Mouse (Mus musculus) heart, embryonic 13.5 days (tissue): ENCODE measurements around the gene 4930550C14Rik. TPM values are rescaled to one million over a fixed set of nuclear protein-coding genes. Genes with fewer than 3 reads are reported as not detected.

Experiments used
- ATAC-seq: fragments of 200-750 bp; cut with Nextera tagmentation; 2 replicates; pipeline ENCODE4 v1.8.0; 2017; ENCODE audit warnings: moderate TSS enrichment; ENCODE audit not compliant: insufficient number of reproducible peaks, low FRiP score, low TSS enrichment; ENCODE audit errors: extremely low read depth
- H3K27ac ChIP-seq: fragments of 300-500 bp; sonication (generic); replicated peaks from 2 replicates; pipeline ENCODE4 v1.5.1; 2015; ENCODE audit warnings: moderate library complexity, mild to moderate bottlenecking, inconsistent platforms
- H3K27me3 ChIP-seq: fragments of 300-500 bp; sonication (generic); replicated peaks from 2 replicates; pipeline ENCODE4 v1.6.1; 2015; ENCODE audit warnings: mild to moderate bottlenecking, inconsistent platforms
- H3K36me3 ChIP-seq: fragments of 300-500 bp; sonication (generic); 2 replicates; pipeline ENCODE4 v1.6.1; 2015; ENCODE audit warnings: mild to moderate bottlenecking, inconsistent platforms
- H3K4me1 ChIP-seq: fragments of 300-500 bp; sonication (generic); 2 replicates; pipeline ENCODE4 v1.6.1; 2015; ENCODE audit warnings: inconsistent platforms
- H3K4me2 ChIP-seq: fragments of 300-500 bp; sonication (generic); 2 replicates; pipeline ENCODE4 v1.6.1; 2015; ENCODE audit warnings: inconsistent platforms, mild to moderate bottlenecking, moderate library complexity
- H3K4me3 ChIP-seq: fragments of 300-500 bp; sonication (generic); 2 replicates; pipeline ENCODE4 v1.5.1; 2015; ENCODE audit warnings: moderate library complexity, mild to moderate bottlenecking, inconsistent platforms
- H3K9ac ChIP-seq: fragments of 300-500 bp; sonication (generic); 2 replicates; pipeline ENCODE4 v1.6.1; 2015; ENCODE audit warnings: inconsistent platforms, mild to moderate bottlenecking, moderate library complexity
- H3K9me3 ChIP-seq: fragments of 300-500 bp; sonication (generic); 2 replicates; pipeline ENCODE4 v1.6.1; 2016; ENCODE audit warnings: inconsistent platforms
- WGBS: fragments of 180-500 bp; shearing (Covaris S2); methylation state at CpG from one replicate; pipeline ENCODE4 v1.1.7; 2015; ENCODE audit warnings: mixed read lengths; 5-methylcytosine and 5-hydroxymethylcytosine counted together
- polyA plus RNA-seq: library from polyadenylated mRNA; unstranded; fragments of >200 nt; fragmentation: Nextera tagmentation; extraction: Ambion mirVana; gene quantifications from 2 replicates; pipeline ENCODE4 v1.2.1, GENCODE M21; 2015

4930550C14Rik gene
- 0.36 and 0.41 TPM in 2 replicates for polyA plus RNA-seq

DNA sequence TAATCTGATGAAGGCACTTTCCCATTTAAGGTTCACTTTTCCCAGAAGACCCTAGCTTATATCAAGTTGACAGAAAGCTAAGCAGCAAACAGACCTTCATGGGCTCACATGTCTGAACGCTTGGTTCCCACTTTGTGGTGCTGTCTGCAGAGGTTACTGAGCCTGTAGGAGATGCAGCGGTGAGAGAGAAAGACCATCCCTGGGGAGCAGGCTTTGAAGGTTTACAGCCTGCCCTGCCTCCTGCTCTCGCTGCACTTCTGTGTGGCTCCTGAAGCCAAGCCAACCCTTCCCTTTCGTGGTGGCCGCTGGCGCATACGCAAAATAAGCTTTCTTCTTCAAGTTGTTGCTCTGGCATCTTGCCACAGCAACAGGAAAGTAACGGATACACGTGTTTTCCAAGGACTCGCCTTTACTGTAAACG is at the start of gene 4930550C14Rik:
Gene 4930550C14Rik, plus strand, starts transcription at position 35 of the 421 bp plus-strand sequence.
- H3K36me3 ChIP-seq, result peaks cover 11% of the 10 kb centered on the region
- peak within 1 kb of the TSS; percentile 61 for H3K4me2 ChIP-seq
- peak within 1 kb of the TSS; percentile 54; the same call in 1 of the 2 replicates for H3K27ac ChIP-seq
- H3K27me3 ChIP-seq, result no peaks in the 10 kb centered on the region
- no peak; the same call in 1 of the 2 replicates for ATAC-seq
- 21% methylated on average over 11 of the region's 11 CpGs for WGBS
- H3K9ac ChIP-seq, result peak within 1 kb of the TSS; percentile 65
- H3K4me3 ChIP-seq, result peak within 1 kb of the TSS; percentile 26
- no peaks in the 10 kb centered on the region for H3K9me3 ChIP-seq
- peaks cover 23% of the 10 kb centered on the region for H3K4me1 ChIP-seq

DNA sequence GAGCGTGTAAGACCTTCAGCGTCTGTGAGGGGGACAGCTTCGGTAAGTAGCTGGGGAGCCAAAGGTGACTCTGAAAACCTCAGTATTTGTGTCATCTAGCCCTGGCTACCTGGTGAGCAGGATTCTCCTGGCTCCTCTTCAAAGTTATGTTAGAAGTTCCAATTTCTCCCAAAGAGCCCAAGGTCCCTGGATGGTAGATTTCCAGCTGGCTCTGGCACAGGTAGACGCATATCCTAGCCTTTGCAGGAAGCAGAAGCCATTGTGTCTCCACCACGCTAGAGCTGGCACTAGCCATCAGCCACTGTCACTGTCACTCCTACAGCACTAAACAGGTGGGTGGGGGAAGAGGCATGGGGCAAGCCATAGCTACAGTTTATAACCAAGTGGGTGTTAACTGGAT is 49.0 kb upstream of the 4930550C14Rik start:
- no peaks in the 10 kb centered on the region for H3K27me3 ChIP-seq
- no peak overlapping the region for H3K27ac ChIP-seq
- H3K36me3 ChIP-seq, result no peaks in the 10 kb centered on the region
- WGBS, result 78% methylated on average over 5 of the region's 5 CpGs
- no peak overlapping the region for H3K4me2 ChIP-seq
- H3K9ac ChIP-seq, result no peak overlapping the region
- no peak for ATAC-seq
- H3K9me3 ChIP-seq, result no peaks in the 10 kb centered on the region; the same call in 1 of the 2 replicates
- H3K4me3 ChIP-seq, result no peak overlapping the region
- no peaks in the 10 kb centered on the region for H3K4me1 ChIP-seq

DNA sequence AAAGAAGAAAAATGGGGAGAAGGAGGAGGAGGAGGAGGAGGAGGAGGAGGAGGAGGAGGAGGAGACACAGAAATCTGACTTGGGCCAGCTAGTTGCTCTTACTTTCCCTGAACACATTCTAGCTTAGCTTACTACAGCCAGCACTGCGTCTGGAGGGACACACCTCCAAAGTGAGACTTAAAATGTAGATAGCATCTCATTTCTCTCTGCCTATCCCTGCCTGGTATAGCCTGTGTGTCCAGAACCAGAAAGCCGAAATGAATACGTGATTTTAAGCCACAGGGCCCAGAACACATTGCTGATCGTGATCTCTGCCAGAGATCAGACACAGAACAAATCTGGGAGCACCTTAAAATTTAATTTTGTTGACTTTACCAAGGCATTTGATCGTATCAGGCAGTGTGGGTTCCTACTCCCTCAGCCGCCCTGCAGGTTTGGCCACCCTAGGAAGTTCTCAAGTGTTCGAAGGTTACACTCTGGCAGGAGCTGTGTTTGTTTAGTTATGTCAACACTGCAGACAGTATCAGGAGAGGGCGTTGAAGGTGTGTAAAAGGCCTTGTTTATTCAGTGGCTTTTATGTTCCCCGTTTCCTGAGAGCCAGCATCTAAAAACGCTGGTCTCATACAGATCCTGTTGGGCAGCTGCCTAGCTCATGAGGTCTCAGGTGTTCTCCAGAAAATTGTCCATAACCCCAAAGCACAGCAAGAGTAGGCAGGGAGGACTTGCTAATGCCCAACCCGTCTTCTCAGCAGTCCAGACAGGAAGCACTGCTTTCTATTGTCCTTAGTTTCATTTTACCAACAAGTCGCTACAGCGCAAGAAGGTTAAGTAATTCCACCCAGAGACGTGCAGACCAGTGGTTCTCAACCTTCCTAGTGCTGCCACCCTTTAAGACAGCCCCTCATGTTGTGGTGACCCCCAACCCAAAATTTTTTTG is 45.6 kb upstream of the 4930550C14Rik start:
- H3K9ac ChIP-seq, result no peak overlapping the region
- H3K4me1 ChIP-seq, result no peaks in the 10 kb centered on the region
- no peak for ATAC-seq
- H3K36me3 ChIP-seq, result no peaks in the 10 kb centered on the region
- no peak overlapping the region for H3K4me3 ChIP-seq
- 41% methylated on average over 14 of the region's 14 CpGs for WGBS
- no peaks in the 10 kb centered on the region for H3K9me3 ChIP-seq
- no peaks in the 10 kb centered on the region for H3K27me3 ChIP-seq
- 0 out of 2 replicates have a peak overlapping the region, but pooled peaks have one; percentile 3 for H3K4me2 ChIP-seq
- no peak overlapping the region for H3K27ac ChIP-seq

DNA sequence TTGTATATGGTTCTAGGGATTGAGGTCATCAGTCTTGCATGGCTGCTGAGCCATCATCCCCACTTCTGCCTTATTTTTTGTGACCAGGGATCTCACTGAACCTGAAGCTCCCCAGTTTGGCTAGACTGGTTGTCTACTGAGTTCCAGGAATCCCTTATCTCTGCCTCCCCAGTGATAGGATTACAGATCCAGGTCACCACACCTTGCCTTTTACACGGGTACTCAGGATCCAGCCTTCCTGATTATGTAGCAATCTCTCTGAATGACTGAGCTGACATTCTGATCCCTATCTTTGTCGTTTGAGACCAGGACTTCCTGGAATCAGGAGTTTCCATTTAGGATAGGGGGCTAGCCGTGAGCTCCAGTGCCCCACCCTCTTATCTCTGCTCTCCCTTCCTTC is 30.8 kb upstream of the 4930550C14Rik start:
- H3K4me3 ChIP-seq, result no peak overlapping the region
- H3K9ac ChIP-seq, result no peak overlapping the region
- H3K9me3 ChIP-seq, result no peaks in the 10 kb centered on the region
- H3K4me2 ChIP-seq, result no peak overlapping the region
- no peaks in the 10 kb centered on the region for H3K27me3 ChIP-seq
- H3K4me1 ChIP-seq, result no peaks in the 10 kb centered on the region
- H3K27ac ChIP-seq, result no peak overlapping the region
- WGBS, result 35% methylated on average over 3 of the region's 3 CpGs
- H3K36me3 ChIP-seq, result no peaks in the 10 kb centered on the region
- no peak for ATAC-seq

DNA sequence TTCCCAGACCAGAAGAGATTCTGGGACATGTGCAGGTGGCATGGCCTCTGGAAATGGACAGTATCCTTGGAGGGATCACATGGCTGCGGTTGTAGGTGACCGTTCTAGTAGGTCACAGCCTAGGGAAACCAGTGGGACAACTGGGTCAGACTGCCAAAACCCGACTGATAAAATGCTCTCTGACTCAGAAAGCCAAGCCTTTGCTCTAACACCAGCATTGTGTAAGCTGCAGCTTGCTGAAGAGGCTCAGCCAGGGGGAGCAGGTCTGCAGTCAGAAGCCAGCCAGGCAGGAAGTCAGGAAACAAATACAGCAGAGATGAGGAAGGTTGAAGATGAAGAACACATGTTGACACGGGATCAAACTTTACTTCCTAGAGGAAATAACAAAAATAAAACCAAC is 26.2 kb upstream of the 4930550C14Rik start:
- no peak for ATAC-seq
- peak overlapping the region; percentile 54; the same call in 1 of the 2 replicates for H3K27ac ChIP-seq
- H3K4me2 ChIP-seq, result no peak overlapping the region
- WGBS, result 49% methylated on average over 4 of the region's 4 CpGs
- no peak overlapping the region for H3K9ac ChIP-seq
- peaks cover 6% of the 10 kb centered on the region for H3K4me1 ChIP-seq
- H3K27me3 ChIP-seq, result no peaks in the 10 kb centered on the region
- H3K36me3 ChIP-seq, result no peaks in the 10 kb centered on the region
- H3K9me3 ChIP-seq, result no peaks in the 10 kb centered on the region
- no peak overlapping the region for H3K4me3 ChIP-seq

DNA sequence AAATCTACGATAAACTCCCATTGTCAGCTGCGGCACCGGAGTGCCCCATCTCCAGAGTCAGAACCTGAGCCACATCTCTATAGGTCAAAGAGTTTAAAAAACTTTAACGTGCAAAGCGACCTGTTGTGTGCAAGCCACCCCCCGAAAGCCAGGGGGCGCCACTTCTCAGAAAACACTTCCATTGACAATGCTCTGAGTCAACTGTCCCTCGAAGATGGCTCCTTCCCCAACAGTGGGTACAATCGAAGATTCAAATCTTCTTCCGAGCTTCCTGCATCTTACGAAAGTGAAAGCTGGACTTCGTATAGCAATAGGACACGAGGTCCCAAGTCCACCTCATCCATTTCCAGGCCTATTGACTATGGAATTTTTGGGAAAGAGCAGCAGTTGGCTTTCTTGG is 25.3 kb upstream of the 4930550C14Rik start:
- no peak for ATAC-seq
- Histone ChIP-seq H3K9me3 (no peaks in the 10 kb centered on the region), H3K27ac (no peak overlapping the region), H3K4me3 (no peak overlapping the region), H3K4me2 (no peak overlapping the region), H3K36me3 (no peaks in the 10 kb centered on the region), H3K27me3 (no peaks in the 10 kb centered on the region), H3K4me1 (peaks cover 6% of the 10 kb centered on the region), H3K9ac (no peak overlapping the region)
- WGBS, result 76% methylated on average over 13 of the region's 13 CpGs

DNA sequence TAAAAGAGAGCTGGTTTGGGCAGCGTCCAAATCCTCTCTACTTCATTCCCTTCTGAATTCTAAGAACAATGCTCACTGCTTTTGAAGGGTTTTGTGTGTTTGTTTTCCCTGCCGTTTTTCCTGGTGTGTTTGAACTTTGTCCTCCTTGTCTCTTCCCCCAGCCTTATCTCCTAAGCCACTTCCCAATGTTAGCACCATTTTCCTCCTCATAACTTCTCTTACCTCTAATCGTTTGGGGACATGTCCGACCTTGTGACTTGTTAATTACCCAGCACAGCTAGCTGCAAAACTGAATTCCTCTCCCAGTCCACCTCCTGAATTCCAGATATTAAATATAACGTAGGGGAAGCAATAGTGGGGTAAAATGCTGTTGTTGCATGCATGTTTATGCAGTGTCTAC is 24.5 kb upstream of the 4930550C14Rik start:
- no peak overlapping the region for H3K4me2 ChIP-seq
- H3K4me3 ChIP-seq, result no peak overlapping the region
- no peaks in the 10 kb centered on the region for H3K27me3 ChIP-seq
- peaks cover 6% of the 10 kb centered on the region for H3K4me1 ChIP-seq
- H3K9me3 ChIP-seq, result no peaks in the 10 kb centered on the region
- WGBS, result 32% methylated on average over 5 of the region's 5 CpGs
- H3K9ac ChIP-seq, result no peak overlapping the region
- no peaks in the 10 kb centered on the region for H3K36me3 ChIP-seq
- 0 out of 2 replicates have a peak overlapping the region, but pooled peaks have one; percentile 21 for H3K27ac ChIP-seq
- ATAC-seq, result no peak

DNA sequence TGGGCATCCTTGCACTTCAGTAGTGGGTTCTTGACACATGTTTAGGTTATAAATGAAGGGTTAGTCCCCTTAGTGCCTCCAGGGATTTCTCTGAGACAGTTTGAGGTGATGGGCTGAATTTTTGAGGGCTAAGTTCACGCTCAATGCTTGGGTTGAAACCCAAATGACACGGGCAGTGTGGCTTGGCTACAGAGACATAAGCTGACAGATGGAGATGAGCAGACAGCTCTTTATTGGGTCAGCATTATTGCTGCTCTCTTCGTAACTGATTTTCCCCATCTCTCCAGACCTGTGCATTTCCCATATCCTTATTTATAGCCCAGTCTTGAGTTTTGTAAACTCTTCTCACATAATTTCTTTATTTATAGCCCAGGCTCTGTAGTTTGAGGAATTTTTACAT is 24.0 kb upstream of the 4930550C14Rik start:
- ATAC-seq, result no peak

DNA sequence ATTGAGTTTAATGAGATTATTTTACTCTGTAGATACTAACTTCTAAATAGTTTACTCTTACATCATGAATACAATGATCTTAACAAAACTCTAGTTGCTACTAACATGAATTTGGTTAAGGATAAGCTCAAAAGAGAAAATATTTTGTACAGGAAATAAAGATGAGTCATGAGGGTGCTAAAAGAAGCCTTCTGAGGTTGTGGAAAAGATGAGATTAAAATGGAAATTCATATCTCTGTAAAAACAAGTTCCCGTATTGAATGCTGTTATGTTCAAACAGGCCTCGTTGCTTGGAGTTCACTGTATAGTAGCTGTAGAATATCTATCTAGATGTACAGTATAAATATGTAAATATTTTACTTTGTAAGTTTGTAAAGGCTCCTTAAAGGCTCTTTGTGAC is 21.5 kb upstream of the 4930550C14Rik start:
- H3K36me3 ChIP-seq, result no peaks in the 10 kb centered on the region
- H3K9me3 ChIP-seq, result no peaks in the 10 kb centered on the region
- WGBS, result 53% methylated on average over 2 of the region's 2 CpGs
- H3K4me3 ChIP-seq, result no peak overlapping the region
- H3K9ac ChIP-seq, result no peak overlapping the region
- H3K27me3 ChIP-seq, result no peaks in the 10 kb centered on the region
- H3K4me1 ChIP-seq, result peaks cover 14% of the 10 kb centered on the region
- no peak for ATAC-seq
- no peak overlapping the region for H3K4me2 ChIP-seq
- no peak overlapping the region for H3K27ac ChIP-seq

More for the DNA sequence above, 24.0 kb upstream of the 4930550C14Rik start:
- WGBS, result 78% methylated on average over 3 of the region's 3 CpGs
- H3K27me3 ChIP-seq, result no peaks in the 10 kb centered on the region
- no peak overlapping the region for H3K4me3 ChIP-seq
- 0 out of 2 replicates have a peak overlapping the region, but pooled peaks have one; percentile 21 for H3K27ac ChIP-seq
- no peaks in the 10 kb centered on the region for H3K36me3 ChIP-seq
- no peak overlapping the region for H3K9ac ChIP-seq
- H3K4me1 ChIP-seq, result peaks cover 6% of the 10 kb centered on the region
- H3K9me3 ChIP-seq, result no peaks in the 10 kb centered on the region
- no peak overlapping the region for H3K4me2 ChIP-seq

DNA sequence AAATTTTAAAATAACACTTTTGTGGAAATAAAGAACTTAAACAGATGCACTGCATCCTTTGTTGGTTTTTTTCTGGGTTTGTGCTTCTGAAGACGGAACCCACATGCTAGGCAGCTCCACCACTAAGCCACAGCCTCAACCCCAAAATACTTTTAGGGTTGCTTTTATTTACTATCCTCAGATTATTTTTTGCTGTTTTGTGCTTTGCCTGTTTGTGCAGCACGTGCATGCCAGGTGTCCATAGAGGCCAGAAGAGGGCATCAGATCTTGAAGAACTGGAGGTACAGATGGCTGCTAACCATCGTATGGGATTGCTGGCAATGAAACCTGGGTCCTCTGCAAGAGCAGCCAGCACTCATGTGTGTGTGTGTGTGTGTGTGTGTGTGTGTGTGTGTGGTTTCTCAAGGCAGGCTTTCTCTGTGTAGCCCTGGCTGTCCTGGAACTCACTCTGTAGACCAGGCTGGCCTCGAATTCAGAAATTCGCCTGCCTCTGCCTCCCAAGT is 21.0 kb upstream of the 4930550C14Rik start:
- ATAC-seq, result no peak

DNA sequence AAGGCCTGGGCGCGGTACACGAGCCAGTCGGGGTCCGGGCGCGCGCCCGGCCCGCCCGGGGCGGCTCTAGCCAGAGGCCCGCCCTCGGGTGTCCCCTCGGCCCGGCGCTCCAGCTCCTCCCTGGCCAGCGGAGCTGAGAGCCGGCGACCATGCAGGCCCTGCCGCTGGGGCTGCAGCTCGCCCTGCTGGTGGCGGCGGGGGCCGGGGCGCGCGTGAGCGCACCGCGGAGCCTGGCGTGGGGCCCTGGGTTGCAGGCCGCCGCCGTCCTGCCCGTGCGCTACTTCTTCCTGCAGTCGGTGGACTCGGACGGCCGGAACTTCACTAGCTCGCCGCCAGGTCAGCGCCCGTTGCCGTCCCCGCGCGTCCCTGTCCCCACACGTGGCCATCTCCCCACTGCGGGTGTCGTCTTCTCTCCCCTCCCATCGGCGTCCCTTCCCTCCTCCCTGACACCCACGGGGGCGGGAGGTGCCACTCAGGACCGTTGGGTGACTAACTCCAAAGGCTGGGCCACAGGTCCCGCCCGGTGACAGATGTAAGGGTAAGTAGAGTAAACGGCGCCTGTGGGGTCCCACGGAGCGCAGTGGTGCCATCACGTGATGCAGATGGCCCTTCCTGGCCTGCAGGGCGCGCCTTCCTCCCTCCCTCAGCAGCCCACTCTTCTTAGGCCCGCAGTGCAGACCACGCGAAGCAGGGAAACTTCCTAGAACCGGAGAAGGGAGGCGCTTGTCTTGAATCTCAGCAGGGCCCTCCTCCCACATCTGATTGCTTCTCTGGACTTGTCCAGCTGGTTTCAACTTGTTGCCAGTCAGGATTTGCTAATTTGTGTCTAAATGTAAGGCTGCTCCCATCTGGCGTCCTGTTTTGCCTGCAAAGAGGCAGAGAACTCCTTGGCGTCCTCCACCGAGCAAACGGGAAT is 17.9 kb upstream of the 4930550C14Rik start, which contains the start of gene Kdelc2:
Gene Kdelc2, plus strand, starts transcription at position 75 of the 916 bp plus-strand sequence.
- ATAC-seq, result peak; percentile 80
- Histone ChIP-seq H3K4me2 (peak within 1 kb of the TSS; percentile 74), H3K4me1 (peaks cover 9% of the 10 kb centered on the region), H3K9me3 (no peaks in the 10 kb centered on the region), H3K9ac (peak within 1 kb of the TSS; percentile 95), H3K27me3 (no peaks in the 10 kb centered on the region), H3K4me3 (peak within 1 kb of the TSS; percentile 77), H3K27ac (peak within 1 kb of the TSS; percentile 94), H3K36me3 (peaks cover 9% of the 10 kb centered on the region; the same call in 1 of the 2 replicates)
- WGBS, result under 1% methylated on average over 74 of the region's 75 CpGs

More for the DNA sequence above, 21.0 kb upstream of the 4930550C14Rik start:
- Histone ChIP-seq H3K4me3 (no peak overlapping the region), H3K27me3 (no peaks in the 10 kb centered on the region), H3K9ac (no peak overlapping the region), H3K36me3 (no peaks in the 10 kb centered on the region), H3K9me3 (no peaks in the 10 kb centered on the region), H3K4me1 (peaks cover 15% of the 10 kb centered on the region), H3K27ac (no peak overlapping the region), H3K4me2 (no peak overlapping the region)
- WGBS, result 76% methylated on average over 5 of the region's 5 CpGs
